Mouse (Mus musculus): ENCODE measurements around the gene Exoc3l4.

Gene Exoc3l4

GRCm38 (mm10) chr12:111450359-111450758 lies 33.5 kb downstream of the Exoc3l4 start:
- DNase-seq (ENCODE audit: extremely low spot score, low spot score) = no peak

GRCm38 (mm10) chr12:111451561-111451960 lies 34.7 kb downstream of the Exoc3l4 start:
- no peak for DNase-seq (ENCODE audit: extremely low spot score, low spot score)

- DNase-seq (ENCODE audit: extremely low spot score, low spot score) = no peak
Observed at GRCm38 (mm10) chr12:111454021-111454420, 37.2 kb downstream of the Exoc3l4 start.

DNA sequence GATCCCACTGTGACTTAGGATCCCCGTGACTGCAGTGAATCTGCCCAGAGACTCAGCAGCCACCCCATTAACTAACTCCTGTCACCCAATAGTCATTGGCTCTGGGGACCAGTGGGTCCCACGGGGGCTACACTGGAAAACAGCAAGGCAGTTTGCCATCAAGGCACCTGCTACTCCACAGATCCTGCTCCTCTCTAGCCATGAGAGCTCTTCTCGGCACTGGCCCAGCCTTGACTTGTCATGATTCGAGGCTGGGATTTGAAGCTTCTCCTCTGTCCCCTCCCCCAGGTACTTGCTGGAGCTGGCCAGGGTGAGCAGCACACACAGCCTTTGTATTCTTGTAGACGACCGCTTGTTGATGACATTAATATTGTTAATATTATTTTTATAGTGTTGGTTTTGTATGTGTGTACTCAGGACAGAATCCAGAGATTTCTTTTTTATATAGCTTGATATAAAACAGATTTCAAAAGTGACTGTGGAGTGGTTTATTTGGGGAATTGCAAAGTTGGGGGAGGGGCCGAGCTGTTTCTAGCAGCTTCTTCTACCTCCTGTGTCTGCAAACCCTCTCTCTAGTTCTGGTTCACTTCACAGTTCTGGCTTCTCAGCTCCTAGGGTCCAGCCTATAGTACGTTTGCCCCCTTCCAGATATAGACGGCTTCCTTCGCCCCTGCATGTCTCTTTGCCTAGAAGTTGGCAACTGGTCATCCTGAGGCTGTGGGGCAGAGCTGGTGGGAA lies 37.9 kb downstream of the Exoc3l4 start:
- no peak for DNase-seq (ENCODE audit: extremely low spot score, low spot score)

GRCm38 (mm10) chr12:111455311-111455846 lies 38.6 kb downstream of the Exoc3l4 start:
- DNase-seq (ENCODE audit: extremely low spot score, low spot score) = no peak

- DNase-seq (ENCODE audit: extremely low spot score, low spot score) = no peak
Observed at GRCm38 (mm10) chr12:111455860-111456259, 39.0 kb downstream of the Exoc3l4 start.

- no peak for DNase-seq (ENCODE audit: extremely low spot score, low spot score)
Observed at GRCm38 (mm10) chr12:111457742-111458141, 40.9 kb downstream of the Exoc3l4 start.

GRCm38 (mm10) chr12:111463570-111463969 lies 46.8 kb downstream of the Exoc3l4 start:
- no peak for DNase-seq (ENCODE audit: extremely low spot score, low spot score)

- no peak for DNase-seq (ENCODE audit: extremely low spot score, low spot score)
Observed at GRCm38 (mm10) chr12:111466369-111466768, 49.6 kb downstream of the Exoc3l4 start.

GRCm38 (mm10) chr12:111468206-111468605 lies 51.4 kb downstream of the Exoc3l4 start:
- DNase-seq (ENCODE audit: extremely low spot score, low spot score) = no peak

DNA sequence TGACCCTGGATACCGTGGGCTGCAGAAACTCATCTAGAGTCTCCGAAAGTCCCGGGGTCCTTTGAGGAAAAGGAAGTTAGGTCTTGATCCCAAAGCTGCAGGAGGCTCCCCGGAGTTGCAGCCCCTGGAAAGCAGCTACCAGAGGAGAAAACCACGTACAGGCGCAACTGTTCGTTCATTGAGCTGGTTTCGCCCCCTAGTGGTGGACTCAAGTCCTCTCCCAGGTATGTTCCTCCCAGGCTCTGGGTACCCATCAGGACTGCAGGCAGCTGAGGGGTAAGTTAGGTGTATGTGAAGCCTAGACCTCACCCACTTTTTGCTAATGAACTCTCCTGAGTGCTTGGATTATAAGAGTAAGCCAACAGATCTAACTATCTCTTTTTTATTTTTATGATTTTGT lies 52.7 kb downstream of the Exoc3l4 start:
- peak; percentile 71 for DNase-seq (ENCODE audit: extremely low spot score, low spot score)

- DNase-seq (ENCODE audit: extremely low spot score, low spot score) = no peak
Observed at GRCm38 (mm10) chr12:111471119-111471518, 54.3 kb downstream of the Exoc3l4 start.

GRCm38 (mm10) chr12:111471721-111472120 lies 54.9 kb downstream of the Exoc3l4 start:
- DNase-seq (ENCODE audit: extremely low spot score, low spot score) = no peak

GRCm38 (mm10) chr12:111472886-111473285 lies 56.1 kb downstream of the Exoc3l4 start:
- no peak for DNase-seq (ENCODE audit: extremely low spot score, low spot score)

- no peak for DNase-seq (ENCODE audit: extremely low spot score, low spot score)
Observed at GRCm38 (mm10) chr12:111474384-111474783, 57.6 kb downstream of the Exoc3l4 start.

DNA sequence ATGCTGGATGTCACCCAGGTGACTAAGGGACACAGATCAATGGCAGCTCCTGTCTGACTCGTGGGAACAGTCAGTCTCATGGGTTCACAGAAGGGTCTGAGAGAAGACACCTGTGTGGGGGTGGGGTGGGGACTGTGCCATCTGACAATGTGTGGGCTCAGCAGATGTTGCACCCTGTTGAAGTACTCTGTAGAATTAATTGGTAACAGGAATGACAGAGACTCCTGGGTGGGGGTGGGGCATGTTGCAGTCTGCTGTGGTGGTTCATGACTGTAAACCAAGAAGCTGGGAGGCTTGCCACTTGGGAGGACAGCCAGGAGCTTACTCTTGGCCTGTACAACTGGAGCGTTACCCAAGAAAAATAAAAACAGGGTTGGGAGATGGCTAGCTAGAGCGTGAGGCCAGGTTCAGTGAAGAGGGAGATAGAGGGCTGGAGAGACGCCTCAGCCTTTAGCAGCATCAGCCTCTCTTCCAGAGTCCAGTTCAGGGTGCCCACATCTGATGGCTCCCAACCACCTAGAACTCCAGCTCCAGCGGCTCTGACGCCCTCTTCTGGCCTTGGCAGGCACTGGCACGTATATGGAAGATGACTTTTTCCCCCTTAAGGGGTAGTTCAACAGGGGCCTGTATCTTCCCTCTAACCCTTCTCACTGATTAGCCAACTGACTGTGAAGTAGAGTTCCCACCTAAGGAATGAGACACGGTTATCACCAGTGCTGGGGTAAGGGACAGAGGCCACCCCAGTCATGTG lies 58.3 kb downstream of the Exoc3l4 start:
- DNase-seq (ENCODE audit: extremely low spot score, low spot score) = no peak

DNA sequence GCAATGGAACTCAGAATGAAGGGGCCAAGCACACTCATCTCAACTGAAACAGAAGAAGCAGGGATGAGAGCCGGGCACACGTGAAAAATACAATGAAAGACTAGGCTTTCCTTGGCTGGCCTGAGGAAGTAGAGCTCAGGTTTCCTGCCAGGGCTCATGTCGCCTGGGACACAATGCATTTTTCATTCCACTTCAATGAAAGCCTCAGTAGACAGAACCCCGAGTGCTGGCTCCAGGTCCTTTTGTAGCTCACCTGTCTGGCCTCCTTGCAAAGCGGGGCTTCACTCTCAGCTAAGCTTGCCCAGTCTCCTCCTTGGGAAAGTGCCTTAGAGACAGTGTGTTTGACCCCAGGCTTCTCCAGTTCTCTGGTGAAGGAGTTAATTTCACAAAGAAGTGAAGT lies 62.1 kb downstream of the Exoc3l4 start:
- DNase-seq (ENCODE audit: extremely low spot score, low spot score) = no peak

- DNase-seq (ENCODE audit: extremely low spot score, low spot score) = no peak
Observed at GRCm38 (mm10) chr12:111479917-111480316, 63.1 kb downstream of the Exoc3l4 start.

All from neural tube, embryonic 10.5 days (tissue).